In genomic region chr2:132903498-132903897, GRCm38 (mm10) we compare ENCODE assay signal across 10 mouse cellular contexts. TPM values are rescaled to one million over a fixed set of nuclear protein-coding genes. Genes with fewer than 3 reads are reported as not detected.
A peak's percentile ranks its signal among the peaks of the same experiment; 100 is the strongest.
DNase-seq lines count a peak whose midpoint lies in the region; ATAC-seq and TF ChIP-seq lines count a peak whose summit lies in the region.
"Had no signal": no experiment of that assay in that cellular context is flagged by ENCODE, and none has a peak within 500 bp of the region (broad histone marks: within the 10 kb centered on the region; RNA-seq: fewer than 3 reads in every experiment).

No protein-coding gene starts in this region.

- no peaks in the 10 kb centered on the region for H3K36me3 ChIP-seq in thymus, adult 2 months (ENCODE audit: control insufficient read depth, insufficient read depth, low read length)
- no peaks in the 10 kb centered on the region for H3K36me3 ChIP-seq in forebrain, embryonic 10.5 days (replicated peaks)
- no peaks in the 10 kb centered on the region for H3K36me3 ChIP-seq in testis, adult 2 months (ENCODE audit: control insufficient read depth, insufficient read depth, low read length)
- H3K36me3 ChIP-seq: embryonic facial prominence, embryonic 12.5 days had no signal

- H3K9me3 ChIP-seq in forebrain, embryonic 10.5 days = no peaks in the 10 kb centered on the region
- H3K9me3 ChIP-seq: embryonic facial prominence, embryonic 12.5 days had no signal

- 36% methylated on average over 3 of the region's 3 CpGs for WGBS in thymus, adult 2 months
- whole genome bisulfite sequencing in forebrain, embryonic 10.5 days = 42% methylated on average over 3 of the region's 3 CpGs

- intact Hi-C loops in left cerebral cortex, adult 2 months (cut with DNase I) = loop anchor here (1.0 to 5.0 kb wide), 2 partner anchors 57 to 201 kb away; partner anchors contain the start of gene Crls1

- no peak overlapping the region for H3K4me3 ChIP-seq in thymus, adult 2 months (ENCODE audit: control insufficient read depth, insufficient read depth, low read length)
- H3K4me3 ChIP-seq in forebrain, embryonic 10.5 days = no peak overlapping the region
- H3K4me3 ChIP-seq in left cerebral cortex, adult 2 months = no peak overlapping the region
- H3K4me3 ChIP-seq in testis, adult 2 months (ENCODE audit: control insufficient read depth, low read depth, low read length) = no peak overlapping the region
- H3K4me3 ChIP-seq: embryonic facial prominence, embryonic 12.5 days had no signal

- no peak for TF ChIP-seq POLR2A in thymus, adult 2 months (IDR thresholded peaks at IDR 0.05; ENCODE audit: control insufficient read depth, extremely low read depth, insufficient read depth, low read length, poor library complexity)
- no peak for TF ChIP-seq POLR2A in testis, adult 2 months (IDR thresholded peaks at IDR 0.05; ENCODE audit: control insufficient read depth, low read depth, low read length)

- peak; percentile 27 for DNase-seq in thymus, adult 2 months
- DNase-seq in thymus, adult 18-20 months = no peak
- peak; percentile 43 for DNase-seq in c-Kit-positive CD71-positive TER-119-negative erythroid progenitor cells, embryonic 14.5 days (ENCODE audit: low read depth)
- peak; percentile 33 for DNase-seq in forebrain, embryonic 10.5 days (ENCODE audit: extremely low spot score, low spot score)
- peak; percentile 35 to 57 for DNase-seq in left cerebral cortex, adult 2 months (ENCODE audit: extremely low spot score in 1 of 2, low spot score in 2 of 2)
- peak; percentile 73 for DNase-seq in mesoderm, embryonic 11.5 days (ENCODE audit: low read depth, low spot score)

- H3K27me3 ChIP-seq in thymus, adult 2 months (ENCODE audit: control insufficient read depth, insufficient read depth, low read length) = no peaks in the 10 kb centered on the region
- H3K27me3 ChIP-seq in forebrain, embryonic 10.5 days (ENCODE audit: poor library complexity, severe bottlenecking) = no peaks in the 10 kb centered on the region
- H3K27me3 ChIP-seq in testis, adult 2 months (ENCODE audit: control insufficient read depth, insufficient read depth, low read length) = no peaks in the 10 kb centered on the region
- H3K27me3 ChIP-seq: embryonic facial prominence, embryonic 12.5 days had no signal

- TF ChIP-seq CTCF in thymus, adult 2 months (IDR thresholded peaks at IDR 0.05; ENCODE audit: borderline replicate concordance, control insufficient read depth, extremely low read depth, insufficient read depth, low read length, poor library complexity) = no peak
- peak; percentile 83 for TF ChIP-seq CTCF in left cerebral cortex, adult 2 months (IDR thresholded peaks at IDR 0.05)
- peak; percentile 14; the same call in 1 of the 2 replicates for TF ChIP-seq CTCF in testis, adult 2 months (IDR thresholded peaks at IDR 0.05; ENCODE audit: control insufficient read depth, insufficient read depth, insufficient replicate concordance, low read depth, low read length)

- no peaks in the 10 kb centered on the region for H3K4me1 ChIP-seq in thymus, adult 2 months (replicated peaks; ENCODE audit: control insufficient read depth, insufficient read depth, low read length)
- no peaks in the 10 kb centered on the region for H3K4me1 ChIP-seq in forebrain, embryonic 10.5 days
- no peaks in the 10 kb centered on the region for H3K4me1 ChIP-seq in testis, adult 2 months (ENCODE audit: control insufficient read depth, insufficient read depth, low read length)
- H3K4me1 ChIP-seq: embryonic facial prominence, embryonic 12.5 days had no signal

- peak; percentile 48 for ATAC-seq in inflammation-experienced regulatory T-cells, adult 6 months

- no peak overlapping the region for H3K27ac ChIP-seq in thymus, adult 2 months (ENCODE audit: control insufficient read depth, insufficient read depth, low read length)
- H3K27ac ChIP-seq in forebrain, embryonic 10.5 days = no peak overlapping the region
- no peak overlapping the region for H3K27ac ChIP-seq in left cerebral cortex, adult 2 months
- H3K27ac ChIP-seq in testis, adult 2 months (ENCODE audit: control insufficient read depth, insufficient read depth, low read depth, low read length) = no peak overlapping the region
- H3K27ac ChIP-seq: embryonic facial prominence, embryonic 12.5 days; macrophage had no signal

RNA-seq across cellular contexts. Expression of gene Lrrn4, which starts 22.8 kb away (rescaled TPM):
- 7.4 and 12.7 TPM in 2 replicates for polyA plus RNA-seq in thymus, adult 2 months (2012; rRNA removed)
- polyA plus RNA-seq in forebrain, embryonic 10.5 days (2016; fragmentation: Nextera tagmentation; extraction: Ambion mirVana) = 0.62 and 0.70 TPM in 2 replicates
- polyA plus RNA-seq in inflammation-experienced regulatory T-cells, adult 6 months (2017; shearing (Covaris generic)) = under 1 TPM; 0.44 to 0.62 (median 0.50) TPM
- under 1 TPM; 0.23 to 0.27 TPM for total RNA-seq in left cerebral cortex, adult 2 months (2021)
- 3.9 and 4.3 TPM in 2 replicates for polyA plus RNA-seq in testis, adult 2 months (2012; rRNA removed)
- polyA plus RNA-seq: macrophage had no signal

RNA-seq across cellular contexts. Expression of gene Fermt1, which starts 42.2 kb away (rescaled TPM):
- 4.0 and 4.2 TPM in 2 replicates for polyA plus RNA-seq in thymus, adult 2 months (2012; rRNA removed)
- 7.5 and 9.3 TPM in 2 replicates for polyA plus RNA-seq in forebrain, embryonic 10.5 days (2016; fragmentation: Nextera tagmentation; extraction: Ambion mirVana)
- under 1 TPM in 1 of 3 experiments, not detected in 2; 0.11 TPM for polyA plus RNA-seq in inflammation-experienced regulatory T-cells, adult 6 months (2017; shearing (Covaris generic))
- under 1 TPM; 0.40 to 0.59 TPM for total RNA-seq in left cerebral cortex, adult 2 months (2021)
- polyA plus RNA-seq in testis, adult 2 months (2012; rRNA removed) = 0.08 TPM in 1 of 2 replicates, not detected in the other
- polyA plus RNA-seq: macrophage had no signal

RNA-seq across cellular contexts. Expression of gene Crls1, which starts 57.0 kb away (rescaled TPM):
- polyA plus RNA-seq in thymus, adult 2 months (2012; rRNA removed) = 29.3 and 44.0 TPM in 2 replicates
- 7.1 and 8.3 TPM in 2 replicates for polyA plus RNA-seq in forebrain, embryonic 10.5 days (2016; fragmentation: Nextera tagmentation; extraction: Ambion mirVana)
- 1 to 10 TPM; 2.9 to 4.1 (median 3.6) TPM for polyA plus RNA-seq in inflammation-experienced regulatory T-cells, adult 6 months (2017; shearing (Covaris generic))
- total RNA-seq in left cerebral cortex, adult 2 months (2021) = 10 to 100 TPM; 26.3 to 27.4 TPM
- polyA plus RNA-seq in testis, adult 2 months (2012; rRNA removed) = 115 and 182 TPM in 2 replicates

Comparison
In these comparisons a context has a peak if more than half of its experiments do, and no peak if none do; other contexts are left out.
1. DNase-seq: peak in thymus, adult 2 months (single experiment), c-Kit-positive CD71-positive TER-119-negative erythroid progenitor cells, embryonic 14.5 days (single experiment), forebrain, embryonic 10.5 days (single experiment), left cerebral cortex, adult 2 months (2 of 2) and mesoderm, embryonic 11.5 days (single experiment); none in thymus, adult 18-20 months (0 of 2).